Mouse (Mus musculus) megakaryocyte progenitor cell, adult 5-6 weeks (primary cell): Measurements from ENCODE around the gene Itprid2. TPM values are rescaled to one million over a fixed set of nuclear protein-coding genes. Genes with fewer than 3 reads are reported as not detected.
A peak's percentile ranks its signal among the peaks of the same experiment; 100 is the strongest.

ENCODE experiments used
- ATAC-seq: replicated peaks from 2 replicates; pipeline ENCODE4 v1.8.0; 2016; ENCODE audit warnings: mild to moderate bottlenecking, moderate TSS enrichment, inconsistent platforms; ENCODE audit not compliant: poor library complexity
- total RNA-seq, 2 experiments: library from RNA; stranded (forward) in 1 of 2; stranded (reverse) in 1 of 2; fragments of 157-497, 149-512 nt in 1 of 2; fragments of 200-1000 nt in 1 of 2; gene quantifications; 2 replicates each; pipeline versions ENCODE4 v1.2.3 to v1.2.4; 2015 to 2017

The Itprid2 gene
- total RNA-seq, 2 experiments from 2014 or later, result 12.1 to 21.0 TPM

- no peak for ATAC-seq
These were observed 12.6 kb downstream of the Itprid2 start for GRCm38 (mm10) chr2:79647728-79648127.

- ATAC-seq, result no peak
These were observed 16.0 kb downstream of the Itprid2 start for GRCm38 (mm10) chr2:79651185-79651584.

GRCm38 (mm10) chr2:79651701-79652100, 16.5 kb downstream of the Itprid2 start:
- no peak for ATAC-seq

- ATAC-seq, result no peak
These were observed 17.4 kb downstream of the Itprid2 start for GRCm38 (mm10) chr2:79652502-79652901.

GRCm38 (mm10) chr2:79653093-79653808, 18.1 kb downstream of the Itprid2 start:
- peak; percentile 90 for ATAC-seq

GRCm38 (mm10) chr2:79653809-79654164, 18.6 kb downstream of the Itprid2 start:
- no peak; the same call in 1 of the 2 replicates for ATAC-seq

GRCm38 (mm10) chr2:79657062-79657461, 21.9 kb downstream of the Itprid2 start:
- ATAC-seq, result no peak

- ATAC-seq, result no peak
These were observed 25.4 kb downstream of the Itprid2 start for GRCm38 (mm10) chr2:79660417-79661185.

- no peak for ATAC-seq
These were observed 26.4 kb downstream of the Itprid2 start for GRCm38 (mm10) chr2:79661486-79662104.

GRCm38 (mm10) chr2:79664532-79665286, 29.6 kb downstream of the Itprid2 start:
- ATAC-seq, result no peak

- no peak for ATAC-seq
These were observed 30.3 kb downstream of the Itprid2 start for GRCm38 (mm10) chr2:79665492-79665891.

GRCm38 (mm10) chr2:79675266-79675665, 40.1 kb downstream of the Itprid2 start:
- ATAC-seq, result no peak

GRCm38 (mm10) chr2:79677663-79678257, 42.6 kb downstream of the Itprid2 start:
- ATAC-seq, result peak; percentile 64; the same call in 1 of the 2 replicates

- no peak for ATAC-seq
These were observed 46.5 kb downstream of the Itprid2 start for GRCm38 (mm10) chr2:79681672-79682071.

GRCm38 (mm10) chr2:79683258-79683657, 48.1 kb downstream of the Itprid2 start:
- no peak for ATAC-seq

- no peak for ATAC-seq
These were observed 55.7 kb downstream of the Itprid2 start for GRCm38 (mm10) chr2:79690838-79691237.

GRCm38 (mm10) chr2:79695190-79695589, 60.0 kb downstream of the Itprid2 start:
- no peak for ATAC-seq

GRCm38 (mm10) chr2:79695939-79696338, 60.8 kb downstream of the Itprid2 start:
- ATAC-seq, result peak; percentile 90

GRCm38 (mm10) chr2:79696478-79697230, 61.5 kb downstream of the Itprid2 start:
- ATAC-seq, result peak; percentile 89

GRCm38 (mm10) chr2:79698166-79698565, 63.0 kb downstream of the Itprid2 start:
- peak; percentile 56 for ATAC-seq
